Mouse (Mus musculus) urinary bladder, postnatal 36 days (tissue): ENCODE data around the gene Sowahc.

ENCODE experiments used
- DNase-seq, 2 experiments: peaks; one replicate each; pipeline ENCODE4 v3.0.0; 2022; ENCODE audit warnings: low spot score in 2 of 2, mixed read lengths in 1 of 2

Gene Sowahc

DNA sequence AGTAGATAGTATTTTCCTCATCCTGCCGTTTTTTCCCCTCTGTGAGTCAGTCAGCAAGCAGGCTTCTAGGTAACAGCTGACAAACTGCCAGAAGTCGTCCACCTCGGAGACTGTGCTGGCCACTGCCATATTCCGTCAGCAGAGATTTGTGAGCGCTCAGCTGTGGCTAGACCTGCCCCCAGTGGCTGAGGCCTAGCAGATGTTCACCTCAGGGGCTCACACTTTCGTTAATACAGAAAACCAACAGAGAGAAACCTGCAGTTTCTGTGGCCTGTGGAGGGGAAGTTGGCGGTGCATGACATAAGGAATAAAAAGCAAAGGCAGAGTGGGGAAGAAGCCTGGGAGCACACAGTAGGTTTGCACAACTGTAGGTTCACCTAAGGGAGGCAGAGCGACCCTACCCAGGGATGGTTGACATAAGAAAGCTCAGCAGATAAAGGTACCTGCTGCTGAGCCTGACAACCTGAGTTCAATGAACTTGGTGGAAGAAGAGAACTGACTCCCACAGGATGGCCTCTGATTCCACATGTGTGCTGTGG is 31.9 kb downstream of the Sowahc start:
- no peak for DNase-seq

DNA sequence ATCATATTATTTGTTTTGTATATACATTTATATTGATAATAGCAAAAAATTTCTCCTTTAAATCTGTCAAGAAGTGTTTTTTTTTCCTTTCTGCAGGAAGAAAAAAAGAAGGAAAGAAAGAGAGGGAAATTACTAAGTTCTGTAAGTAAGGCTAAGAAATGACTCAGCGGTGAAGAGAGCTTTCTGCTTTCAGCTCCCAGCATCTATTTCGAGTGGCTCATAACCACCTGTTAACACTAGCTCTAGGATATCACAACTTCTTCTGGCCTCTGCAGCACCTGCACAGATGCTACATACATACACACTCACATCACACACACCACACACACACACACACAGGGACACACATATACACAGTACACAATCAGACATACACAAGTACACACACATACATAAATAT is 34.8 kb downstream of the Sowahc start:
- no peak for DNase-seq

DNA sequence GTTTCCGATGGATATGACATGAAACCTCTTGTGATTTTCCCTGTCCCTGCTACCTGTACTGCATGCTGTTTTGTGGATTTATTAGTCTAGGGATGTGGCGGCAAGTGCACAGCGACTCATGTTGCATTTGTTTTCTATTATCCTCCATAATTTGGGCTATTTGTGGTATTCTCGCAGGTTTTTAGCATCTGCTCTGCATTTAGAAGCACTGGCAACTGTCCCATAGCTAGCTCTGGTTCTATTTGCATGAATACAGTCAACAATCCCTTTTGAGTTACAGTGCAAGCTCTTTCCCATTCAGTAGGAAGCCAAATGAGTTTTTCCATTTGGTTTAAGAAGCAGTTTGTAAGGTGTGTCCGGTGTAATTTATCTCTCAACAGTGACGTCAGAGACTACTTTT is 37.8 kb downstream of the Sowahc start:
- no peak for DNase-seq

DNA sequence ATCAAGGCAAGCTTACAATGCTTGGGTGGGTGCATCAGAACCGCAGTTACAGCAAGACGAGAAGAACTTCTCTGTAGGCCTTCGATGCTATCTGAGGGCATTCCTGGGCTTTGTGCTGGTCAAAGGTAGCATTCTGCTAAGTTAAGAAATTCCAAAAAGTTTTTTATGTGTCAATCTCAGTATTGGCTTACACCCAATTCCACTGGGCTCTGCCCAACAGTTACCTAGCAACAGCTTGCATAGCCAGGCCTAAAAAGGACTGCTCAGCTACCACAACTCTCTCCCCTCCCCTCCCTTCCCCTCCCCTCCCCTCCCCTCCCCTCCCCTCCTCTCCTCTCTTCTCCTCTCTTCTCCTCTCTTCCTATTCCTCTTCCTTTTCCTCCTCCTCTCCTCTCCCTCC is 39.9 kb downstream of the Sowahc start:
- DNase-seq: no peak

DNA sequence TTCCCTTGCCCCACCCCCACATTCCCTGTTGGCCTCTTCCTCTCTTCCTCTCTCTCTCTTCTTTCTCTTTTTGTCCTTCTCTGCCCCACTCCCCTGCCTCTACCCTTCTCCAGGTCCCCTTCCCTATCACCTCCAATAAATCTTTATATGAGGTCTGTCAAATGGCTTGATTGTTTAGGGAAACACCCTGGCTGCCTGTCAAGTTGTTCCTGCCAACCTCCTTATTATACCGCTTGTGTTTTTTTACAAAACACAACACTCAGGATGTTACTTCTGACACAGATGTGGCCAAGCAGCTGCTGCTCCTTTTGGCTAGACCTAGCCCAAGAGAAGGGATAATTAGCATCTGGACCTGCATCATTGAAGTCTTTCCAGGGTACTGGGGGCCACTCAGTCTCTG is 40.3 kb downstream of the Sowahc start:
- no peak for DNase-seq

DNA sequence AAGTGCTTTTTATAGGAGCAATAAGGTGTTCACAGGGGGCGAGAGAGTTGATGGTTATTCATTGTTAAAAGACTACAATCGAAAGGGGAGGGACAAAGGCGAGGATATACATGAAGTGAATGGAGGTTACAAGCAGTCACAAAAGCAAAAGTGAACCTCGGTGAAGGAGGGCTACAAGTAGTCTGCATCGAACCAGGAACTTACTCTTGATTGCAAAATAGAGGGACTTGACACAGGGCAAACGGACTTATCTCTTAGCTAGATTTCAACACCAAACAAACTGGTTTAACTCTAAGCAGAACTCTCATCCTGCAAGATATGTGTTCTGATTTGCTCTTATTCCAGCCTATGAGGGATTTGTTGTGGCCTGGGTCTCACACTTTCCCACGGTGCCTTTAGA is 41.2 kb downstream of the Sowahc start:
- no peak for DNase-seq

DNA sequence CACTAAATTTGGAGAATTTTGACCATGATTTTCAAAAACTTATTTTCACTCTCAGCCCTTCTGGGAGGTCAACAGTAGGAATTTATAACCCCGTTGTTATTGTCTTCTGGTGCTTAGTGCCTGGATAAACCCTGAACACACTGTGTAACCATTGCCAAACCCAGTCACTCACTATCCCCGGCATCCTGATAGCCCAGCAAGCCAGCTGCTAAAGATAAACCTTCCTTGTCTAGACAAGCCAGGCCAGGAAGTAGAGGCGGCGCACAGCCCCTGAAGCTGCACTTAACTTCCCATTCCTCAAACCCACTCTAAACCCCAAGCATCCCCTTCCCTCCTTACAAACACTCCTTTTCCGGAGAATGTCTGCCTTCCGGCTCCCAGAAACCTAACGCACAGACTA is 43.3 kb downstream of the Sowahc start:
- DNase-seq: peak in 1 of 2 experiments; percentile 32

DNA sequence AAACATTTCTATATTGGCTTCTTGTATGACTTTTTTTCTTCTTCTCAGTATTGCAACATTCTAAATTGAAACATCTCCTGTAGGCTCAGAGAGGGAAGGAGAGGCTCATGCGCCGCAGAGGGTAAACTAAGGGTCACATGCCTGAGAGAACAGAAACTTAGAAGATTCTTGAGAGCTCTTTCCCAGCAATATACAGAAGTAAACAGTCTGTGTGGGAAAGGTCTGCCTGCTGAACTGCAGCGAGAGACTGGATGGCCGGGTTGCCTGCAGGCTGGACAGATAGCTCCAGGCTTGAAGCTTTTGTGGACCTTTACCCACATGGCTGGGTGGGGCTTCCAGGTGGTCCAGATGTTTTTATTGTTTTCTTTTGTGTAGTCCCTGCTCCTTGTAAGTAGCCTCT is 43.9 kb downstream of the Sowahc start:
- peak in 1 of 2 experiments; percentile 34 for DNase-seq

DNA sequence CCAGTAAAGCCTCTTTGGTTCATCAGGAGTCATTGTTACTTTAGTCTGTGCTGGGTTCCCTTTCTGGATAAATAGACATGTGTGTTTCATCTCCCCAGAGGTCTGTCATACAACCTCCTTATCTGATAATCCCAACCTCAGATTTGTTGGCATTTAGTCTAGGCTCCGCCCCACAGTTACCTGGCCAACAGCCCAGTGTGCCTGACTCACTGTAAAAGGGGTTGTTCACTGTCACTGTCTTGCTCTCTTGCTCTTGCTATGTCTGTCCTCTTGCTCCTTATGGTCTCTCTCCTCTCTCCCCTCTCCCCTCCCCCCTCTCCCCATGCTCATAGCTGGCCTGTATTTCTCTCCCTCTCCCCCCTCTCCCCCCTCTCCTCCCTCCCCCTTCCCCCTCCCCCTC is 44.3 kb downstream of the Sowahc start:
- DNase-seq: peak; percentile 80 to 84

DNA sequence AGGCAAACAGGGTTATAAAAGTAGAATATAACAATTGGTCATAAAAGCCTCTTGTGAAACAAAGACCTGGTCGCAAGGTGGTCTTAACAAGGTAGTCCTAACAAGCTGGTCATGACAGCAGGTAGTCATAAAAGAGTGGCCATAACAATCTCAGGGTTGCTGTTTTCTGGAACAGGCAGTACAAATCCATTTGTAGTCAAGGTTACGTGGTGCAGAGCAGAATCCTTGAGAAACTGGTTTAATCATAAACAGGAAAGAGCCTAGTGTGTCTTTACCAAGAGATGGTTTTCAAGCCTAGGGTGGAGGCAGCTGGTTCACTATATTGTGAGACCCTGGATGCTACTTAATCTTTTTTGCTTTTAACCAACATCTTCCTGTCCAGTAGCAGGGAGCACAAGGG is 45.5 kb downstream of the Sowahc start:
- DNase-seq: no peak

DNA sequence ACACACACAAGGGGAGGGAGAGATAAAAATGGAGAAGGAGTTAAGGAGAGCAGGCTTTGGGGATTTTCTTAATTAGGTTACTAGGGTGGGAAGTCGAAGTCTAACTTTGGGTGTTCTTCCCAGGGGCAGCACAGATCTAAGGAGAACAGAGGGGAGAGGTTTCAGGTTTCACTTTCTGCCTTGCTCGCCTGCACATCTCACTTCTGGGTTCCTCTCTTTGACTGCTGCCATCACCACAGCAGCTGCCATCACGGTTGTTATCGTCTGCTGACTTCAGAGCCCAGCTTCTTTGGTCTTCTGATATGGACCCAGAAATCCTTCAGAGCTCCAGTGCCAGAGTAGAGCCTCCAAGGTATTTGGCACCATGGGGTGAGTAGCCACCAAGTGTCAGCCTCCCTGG is 46.4 kb downstream of the Sowahc start:
- DNase-seq: no peak

DNA sequence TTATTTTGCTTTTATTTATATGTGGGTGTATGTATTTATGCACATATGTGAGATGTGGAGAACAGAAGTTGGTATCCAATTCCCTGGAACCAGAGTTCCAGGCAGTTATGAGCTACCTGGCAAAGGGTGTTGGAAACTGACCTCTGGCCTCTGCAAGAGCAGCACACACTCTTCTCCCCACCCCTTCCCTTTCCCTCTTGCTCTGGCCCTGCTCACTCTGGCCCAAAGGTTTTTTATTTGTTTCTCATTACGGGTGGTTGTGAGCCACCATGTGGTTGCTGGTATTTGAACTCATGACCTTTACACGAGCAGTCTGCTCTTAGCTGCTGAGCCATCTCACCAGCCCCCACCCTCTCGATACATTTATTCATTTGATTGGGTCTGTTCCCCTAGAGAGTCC is 47.0 kb downstream of the Sowahc start:
- no peak for DNase-seq

DNA sequence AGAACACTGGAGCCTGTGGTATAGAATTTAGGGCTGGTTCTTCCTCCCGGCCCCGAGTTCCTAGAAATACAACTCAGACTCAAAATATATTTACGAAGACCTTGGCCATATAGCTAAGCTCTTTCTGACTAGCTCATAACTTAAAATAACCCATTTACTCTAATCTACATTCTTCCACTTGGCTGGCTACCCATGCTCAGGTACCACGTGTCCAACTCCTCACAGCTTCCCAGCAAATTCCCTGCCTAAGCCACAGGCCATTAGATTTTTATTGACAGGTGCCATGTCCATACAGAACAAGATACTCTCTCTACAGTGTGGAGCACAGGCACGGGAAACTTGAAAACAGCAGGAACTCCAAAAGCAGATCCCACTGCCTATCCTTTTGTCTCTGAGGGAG is 54.0 kb downstream of the Sowahc start:
- DNase-seq: no peak
